Mouse (Mus musculus) left cerebral cortex, postnatal 4 days (tissue): Measurements from ENCODE around the gene Pcgf2. TPM values are rescaled to one million over a fixed set of nuclear protein-coding genes. Genes with fewer than 3 reads are reported as not detected.
A peak's percentile ranks its signal among the peaks of the same experiment; 100 is the strongest.

Experiments
- DNase-seq: peaks from one replicate; pipeline ENCODE4 v3.0.0-alpha.2; 2022
- intact Hi-C: fragments of 180-260 bp; cut with DNase I; formaldehyde crosslinking; loops from one replicate; pipeline ENCODE4 v1.15.1; 2025
- total RNA-seq, 2 experiments: library from RNA; stranded (reverse); gene quantifications; 2 replicates each; pipeline ENCODE4 v1.2.3; 2021

Gene Pcgf2
- total RNA-seq, 2 experiments from 2014 or later = 100 to 104 TPM

DNA sequence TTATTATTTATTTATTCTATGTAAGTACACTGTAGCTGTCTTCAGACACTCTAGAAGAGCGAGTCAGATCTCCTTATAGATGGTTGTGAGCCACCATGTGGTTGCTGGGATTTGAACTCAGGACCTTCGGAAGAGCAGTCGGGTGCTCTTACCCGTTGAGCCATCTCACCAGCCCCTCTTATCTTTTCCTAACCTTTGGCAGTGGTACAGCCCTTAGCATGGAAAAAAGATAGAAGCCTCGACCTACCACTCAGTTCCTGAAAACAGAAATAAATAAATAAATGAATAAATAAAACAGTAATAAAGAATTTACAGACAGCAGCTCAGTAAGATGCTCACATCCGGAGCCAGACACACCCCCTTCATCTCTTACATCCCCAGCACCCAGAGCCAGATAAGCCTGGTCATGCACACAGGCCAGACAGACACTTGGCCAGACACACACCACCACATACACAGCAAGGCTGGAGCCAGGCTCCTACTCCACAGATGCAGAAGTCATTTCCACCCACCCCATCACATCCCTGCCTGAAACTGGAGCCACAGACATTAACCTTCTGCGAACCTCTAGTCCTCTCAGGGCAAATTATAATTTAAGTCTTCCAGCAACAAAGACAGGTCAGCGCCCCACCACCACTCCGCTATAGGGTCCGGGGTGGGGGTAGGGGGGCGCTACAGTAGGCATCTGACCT, 3.0 kb downstream of the Pcgf2 start:
- intact Hi-C loops = loop anchor here (5.0 kb wide), 1 partner anchor 35 kb away; the partner anchor contains the start of gene Mllt6
- no peak for DNase-seq

DNA sequence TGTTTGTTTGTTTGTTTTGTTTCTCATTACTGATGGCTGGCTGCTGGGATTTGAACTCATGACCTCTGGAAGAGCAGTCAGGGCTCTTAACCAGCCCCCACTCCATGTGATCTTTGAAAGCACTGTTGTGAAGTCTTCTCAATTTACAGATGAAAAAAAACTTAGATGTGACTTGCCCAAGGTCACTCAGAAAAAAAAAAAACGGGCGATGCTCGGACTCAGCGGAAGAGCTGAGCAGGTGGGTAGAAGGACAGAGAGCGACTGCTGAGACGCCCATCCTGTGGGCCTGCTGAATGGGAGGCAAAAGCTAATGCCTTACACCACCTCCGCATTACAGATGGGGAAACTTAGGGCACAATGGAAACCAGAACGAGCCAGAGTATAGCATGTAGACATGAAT, 3.6 kb downstream of the Pcgf2 start:
- intact Hi-C loops = loop anchor here (5.0 kb wide), 1 partner anchor 34 kb away; the partner anchor contains the start of gene Mllt6
- no peak for DNase-seq

DNA sequence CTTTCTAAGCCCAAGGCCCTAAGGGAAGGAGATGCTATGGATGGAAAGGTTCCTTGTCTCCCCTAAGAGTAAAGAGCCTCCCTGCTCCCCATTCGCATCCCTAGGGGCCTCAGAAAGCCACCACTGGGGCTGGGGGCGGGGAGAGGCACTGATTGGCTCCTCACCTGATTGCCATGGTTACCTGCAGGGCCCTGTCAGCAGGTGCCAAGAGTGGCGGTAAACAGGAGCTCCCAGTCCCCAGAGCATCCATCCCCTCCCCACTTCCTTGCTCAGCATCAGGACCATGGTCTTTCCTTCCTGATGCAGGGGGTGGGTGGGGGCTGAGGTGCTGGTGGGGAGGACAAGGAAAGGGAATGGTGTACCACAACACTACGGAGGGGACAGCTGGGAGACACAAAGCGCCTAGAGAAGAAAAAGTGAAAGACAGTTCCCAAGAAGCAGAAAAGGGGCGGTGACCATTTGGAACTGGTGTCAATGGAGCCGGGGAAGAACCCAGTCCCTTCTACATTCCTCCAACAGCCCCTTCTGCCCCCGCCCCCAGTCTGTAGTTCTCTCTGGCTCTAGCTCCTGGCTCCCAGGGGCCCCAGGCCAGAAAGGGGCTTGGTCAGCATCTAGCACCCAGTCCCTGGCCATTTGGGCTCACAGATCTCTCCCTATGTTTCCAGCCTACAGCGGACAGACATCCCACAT, 4.4 kb downstream of the Pcgf2 start:
- no peak for DNase-seq
- intact Hi-C loops = loop anchor here (5.0 kb wide), 1 partner anchor 34 kb away; the partner anchor contains the start of gene Mllt6

DNA sequence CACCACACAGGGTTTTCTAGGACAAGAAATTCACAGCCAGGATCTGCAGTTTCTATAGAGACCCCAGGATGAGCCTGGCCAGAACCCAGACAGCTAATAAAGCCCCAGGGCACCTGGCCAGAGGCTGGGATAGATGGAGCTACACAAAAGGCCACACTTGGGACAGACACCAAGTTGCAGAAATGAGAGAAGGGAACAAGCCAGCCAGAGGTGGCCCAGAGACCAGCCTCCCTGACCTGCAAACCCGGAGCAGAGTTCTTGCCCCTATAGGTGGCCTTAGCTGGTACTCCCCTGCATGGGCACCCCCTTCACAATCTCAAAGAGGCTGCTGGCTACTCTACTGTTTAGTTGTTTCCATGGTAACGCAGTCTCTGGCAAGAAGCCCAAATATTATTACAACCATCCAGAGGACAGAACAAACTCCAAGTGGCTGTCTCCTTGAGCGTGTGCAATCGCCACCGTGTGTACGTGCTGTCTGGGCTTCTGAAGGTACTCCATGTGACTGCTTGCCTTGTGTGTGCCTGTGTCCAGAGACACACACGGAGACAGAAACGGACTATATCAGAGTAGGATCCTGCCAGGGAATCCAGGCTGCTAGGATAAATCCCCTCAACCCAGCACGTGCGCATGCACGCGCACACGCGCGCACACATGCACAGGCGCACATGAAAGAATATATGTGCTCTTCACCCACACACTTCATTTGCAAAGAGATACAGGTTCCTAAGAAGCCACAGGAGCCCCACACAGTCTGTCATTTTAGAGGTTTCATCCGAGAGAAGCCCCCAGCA, 5.2 kb downstream of the Pcgf2 start:
- peak; percentile 86 for DNase-seq
- intact Hi-C loops = loop anchor here (5.0 kb wide), 1 partner anchor 33 kb away; the partner anchor contains the start of gene Mllt6

DNA sequence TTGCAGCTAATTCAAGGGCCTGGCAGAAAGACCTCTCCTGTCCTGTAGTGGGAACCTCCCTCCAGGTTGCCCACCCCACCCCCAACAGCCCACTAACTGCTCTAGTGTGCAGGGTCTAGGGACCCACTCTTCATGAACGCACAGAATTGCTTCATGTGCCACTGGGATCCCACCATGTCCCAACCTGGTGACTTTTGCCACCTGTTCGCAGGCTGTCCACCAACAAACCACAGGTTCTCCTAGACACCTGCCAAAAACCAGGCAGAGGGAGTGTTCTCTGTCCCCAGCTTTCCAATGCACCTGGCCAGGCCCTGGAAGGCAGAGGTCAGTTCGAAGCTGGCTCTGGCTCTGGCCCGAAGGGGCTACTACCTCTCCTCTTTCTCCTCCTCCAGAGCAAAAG, 5.9 kb downstream of the Pcgf2 start:
- no peak for DNase-seq
- intact Hi-C loops = no loop called here

DNA sequence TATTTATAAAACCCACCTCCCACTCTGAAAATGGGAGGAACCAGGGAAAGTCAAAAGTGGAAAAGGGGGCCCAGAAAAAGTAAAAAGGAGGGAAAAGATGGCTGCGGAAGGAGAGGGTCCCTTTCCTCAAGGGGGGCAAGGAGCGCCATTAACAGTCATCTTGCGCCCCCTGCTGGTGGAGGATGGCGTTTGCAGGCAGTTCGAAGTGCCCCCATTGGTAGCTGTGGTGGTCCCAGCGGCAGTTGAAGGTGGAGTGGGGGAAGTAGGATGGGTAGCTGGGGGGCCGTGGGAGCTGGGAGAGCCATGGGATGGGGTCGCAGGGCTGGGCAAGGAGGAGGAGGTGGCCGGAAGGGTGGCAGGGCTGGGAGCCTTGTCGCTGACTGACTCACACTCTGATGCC, 10.4 kb downstream of the Pcgf2 start:
- intact Hi-C loops = loop anchor here (5.0 to 10.0 kb wide), 3 partner anchors 38 to 155 kb away; no protein-coding TSS in a partner anchor
- DNase-seq = peak; percentile 83

DNA sequence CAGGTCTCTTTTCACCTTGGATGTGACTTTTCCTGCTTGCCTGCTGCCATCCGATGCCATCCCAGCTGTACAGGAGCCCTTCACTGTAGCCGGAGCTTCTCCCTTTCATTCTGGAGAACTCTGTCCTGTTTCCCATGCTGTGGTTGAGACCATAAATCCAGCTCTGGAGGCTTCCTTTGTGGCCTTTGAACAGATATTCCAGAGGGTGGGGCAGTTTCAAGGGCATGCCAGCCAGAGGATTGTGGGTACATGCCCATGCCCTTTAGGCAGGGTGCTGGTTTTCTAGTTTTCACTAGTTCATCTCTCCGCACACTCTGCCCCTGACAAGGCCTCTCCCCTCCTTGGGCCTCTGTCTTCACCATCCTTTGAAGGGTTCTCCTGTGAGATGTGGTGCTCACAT, 13.2 kb downstream of the Pcgf2 start:
- intact Hi-C loops = loop anchor here (5.0 to 10.0 kb wide), 3 partner anchors 35 to 152 kb away; no protein-coding TSS in a partner anchor
- no peak for DNase-seq

DNA sequence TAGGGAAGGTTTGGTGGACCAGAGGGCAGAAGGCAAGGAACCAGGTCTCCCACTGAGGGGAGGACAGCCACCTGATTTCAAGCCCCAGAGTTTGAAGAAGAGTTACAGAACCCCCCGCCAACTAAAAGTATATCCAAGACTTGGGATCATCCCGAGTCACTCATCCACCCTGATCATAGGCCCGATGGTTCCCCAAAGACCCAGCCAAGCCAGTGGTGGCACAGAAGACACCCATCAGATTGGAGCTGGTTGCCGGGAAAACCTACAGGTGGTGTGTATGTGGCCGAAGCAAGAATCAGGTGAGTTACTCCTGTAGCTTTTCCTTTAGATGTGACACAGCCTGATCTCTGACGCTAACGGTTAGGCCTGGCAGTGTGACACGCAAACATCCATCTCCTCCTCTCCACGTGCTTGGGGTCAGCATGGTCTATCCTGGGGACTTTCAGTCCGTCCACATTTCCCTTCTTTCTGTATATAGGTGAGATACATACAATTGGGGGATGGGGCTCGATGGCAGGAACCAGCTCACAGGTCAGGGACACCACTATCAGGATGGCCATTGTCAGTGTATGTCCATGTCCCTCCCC, 13.9 kb downstream of the Pcgf2 start:
- no peak for DNase-seq
- intact Hi-C loops = loop anchor here (5.0 to 10.0 kb wide), 3 partner anchors 34 to 152 kb away; no protein-coding TSS in a partner anchor

DNA sequence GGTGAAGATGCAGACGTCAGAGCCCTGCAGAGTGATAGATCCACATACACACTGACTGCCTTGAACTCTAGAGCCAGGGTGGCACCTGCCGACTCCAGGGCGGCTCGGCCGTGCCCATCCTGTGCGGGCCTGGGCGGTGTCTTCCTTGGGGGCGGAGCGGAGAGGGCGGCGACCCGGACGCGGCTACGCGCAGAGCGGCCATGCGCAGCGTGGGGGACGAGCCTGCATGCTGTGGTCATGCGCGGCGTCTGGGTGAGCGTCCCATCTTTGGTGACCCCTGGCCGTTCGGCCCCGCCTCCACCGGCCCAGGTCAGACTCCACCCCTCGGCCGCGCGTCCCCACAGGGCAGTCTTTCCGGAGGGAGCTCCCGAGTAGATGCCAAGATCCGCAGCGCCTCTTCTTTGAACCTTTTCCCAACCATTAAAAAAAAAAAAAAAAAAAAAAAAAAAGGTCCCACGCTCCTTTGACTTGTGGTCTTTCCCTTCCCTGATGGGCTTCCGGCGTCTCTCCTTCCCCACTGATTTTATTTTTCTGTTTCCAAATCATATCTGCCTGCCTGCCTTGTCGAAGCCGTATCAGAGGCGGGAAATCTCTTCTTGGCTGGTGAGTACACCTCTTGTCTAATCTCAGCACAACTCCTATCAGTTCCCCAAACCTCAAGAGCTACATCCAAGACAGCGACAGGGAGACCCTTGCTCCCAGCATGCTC, 14.5 kb downstream of the Pcgf2 start, which contains the start of gene Cisd3:
TSS of gene Cisd3 (plus strand) at position 214 of the 709 bp plus-strand sequence.
- peak; percentile 73 for DNase-seq
- intact Hi-C loops = loop anchor here (5.0 to 10.0 kb wide), 3 partner anchors 33 to 151 kb away; no protein-coding TSS in a partner anchor

DNA sequence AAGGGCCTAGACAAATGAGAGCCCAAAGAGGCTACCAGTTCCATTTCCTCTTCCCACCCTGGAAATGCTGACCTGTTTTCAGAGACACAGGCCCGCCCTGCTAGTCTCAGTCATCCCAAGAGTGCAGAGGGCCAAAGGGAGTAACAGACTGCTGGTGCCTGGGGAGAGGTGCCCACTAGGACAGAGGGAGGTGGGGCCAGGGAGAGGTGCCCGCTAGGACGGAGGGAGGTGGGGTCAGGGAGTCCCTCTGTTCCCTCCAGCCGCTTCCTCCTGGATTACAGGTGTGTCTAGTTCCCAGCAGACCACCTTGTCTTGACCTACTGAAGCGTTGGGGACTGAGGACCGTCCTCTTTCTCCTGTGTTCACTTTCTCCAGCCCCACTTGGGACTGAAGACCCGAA, 15.5 kb downstream of the Pcgf2 start:
- intact Hi-C loops = loop anchor here (5.0 to 10.0 kb wide), 3 partner anchors 32 to 150 kb away; no protein-coding TSS in a partner anchor
- DNase-seq = no peak

DNA sequence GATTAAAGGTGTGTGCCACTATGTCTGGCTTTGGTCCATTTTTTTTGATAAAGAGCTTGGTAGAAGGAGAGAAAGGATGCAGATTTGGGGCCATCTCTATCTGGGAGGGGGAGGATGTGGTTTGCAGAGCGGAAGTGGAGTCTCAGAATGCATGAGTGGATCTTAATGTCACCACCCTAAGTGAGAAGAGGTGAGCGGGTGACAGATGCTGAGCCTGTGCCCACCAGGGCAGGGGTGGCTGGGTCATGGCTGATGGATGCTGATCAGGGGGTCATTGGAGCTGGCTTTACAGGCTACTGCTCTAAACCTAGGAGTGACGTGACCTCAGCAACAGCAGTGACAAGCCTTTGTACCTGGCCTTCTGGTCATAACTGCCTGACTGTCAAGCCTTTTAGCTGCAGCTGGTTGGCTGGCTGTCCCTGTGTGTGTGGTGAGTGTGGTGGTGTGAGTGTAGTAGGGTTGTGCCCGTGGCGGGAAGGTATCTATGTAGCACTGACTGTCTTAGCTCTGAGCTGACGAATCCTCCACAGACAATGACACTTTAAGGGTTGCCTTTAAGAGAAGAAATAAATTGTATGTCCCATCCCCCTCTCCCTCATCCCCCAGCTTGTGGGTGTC, 16.1 kb downstream of the Pcgf2 start:
- intact Hi-C loops = loop anchor here (10.0 kb wide), 1 partner anchor 149 kb away; no protein-coding TSS in a partner anchor
- no peak for DNase-seq

DNA sequence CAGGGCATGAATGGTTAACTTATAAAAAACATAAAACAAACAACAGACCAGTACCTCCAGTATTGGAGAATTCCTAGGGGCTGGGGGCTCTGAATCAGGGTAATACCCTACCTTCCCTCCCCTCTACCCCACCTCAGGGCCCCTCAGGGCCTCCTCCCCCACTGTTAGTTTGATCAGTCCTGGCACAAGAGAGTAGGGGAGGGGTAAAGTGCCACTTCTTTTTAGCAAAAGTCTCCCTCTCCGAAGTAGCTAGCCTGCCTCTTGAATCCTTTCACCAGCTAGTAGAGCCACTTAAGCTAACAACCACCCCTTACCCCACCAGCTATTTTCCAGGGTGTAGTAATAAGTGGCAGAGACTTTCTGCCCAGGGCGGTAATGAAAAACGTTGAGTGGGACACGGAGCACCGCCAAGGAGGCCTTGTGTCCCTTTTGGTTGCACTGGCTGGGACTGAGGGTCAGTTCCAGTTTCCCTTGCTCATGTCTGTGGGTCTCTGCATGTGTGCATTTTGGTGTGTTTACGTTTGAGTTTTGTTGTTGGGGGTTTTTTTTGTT, 17.7 kb downstream of the Pcgf2 start:
- intact Hi-C loops = loop anchor here (10.0 kb wide), 1 partner anchor 148 kb away; no protein-coding TSS in a partner anchor
- DNase-seq = no peak

DNA sequence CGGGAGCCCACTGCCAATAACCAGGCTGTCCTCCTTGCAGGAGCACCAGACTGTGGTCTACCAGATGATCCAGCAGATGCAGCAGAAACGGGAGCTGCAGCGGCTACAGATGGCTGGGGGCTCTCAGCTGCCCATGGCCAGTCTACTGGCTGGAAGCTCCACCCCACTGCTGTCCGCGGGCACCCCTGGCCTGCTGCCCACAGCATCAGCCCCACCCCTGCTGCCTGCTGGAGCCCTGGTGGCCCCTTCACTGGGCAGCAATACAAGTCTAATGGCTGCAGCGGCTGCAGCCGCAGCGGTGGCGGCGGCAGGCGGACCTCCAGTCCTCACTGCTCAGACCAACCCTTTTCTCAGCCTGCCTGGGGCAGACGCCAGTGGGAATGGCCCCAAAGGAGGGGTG, 19.9 kb downstream of the Pcgf2 start:
- intact Hi-C loops = loop anchor here (10.0 kb wide), 1 partner anchor 146 kb away; no protein-coding TSS in a partner anchor
- peak; percentile 90 for DNase-seq

DNA sequence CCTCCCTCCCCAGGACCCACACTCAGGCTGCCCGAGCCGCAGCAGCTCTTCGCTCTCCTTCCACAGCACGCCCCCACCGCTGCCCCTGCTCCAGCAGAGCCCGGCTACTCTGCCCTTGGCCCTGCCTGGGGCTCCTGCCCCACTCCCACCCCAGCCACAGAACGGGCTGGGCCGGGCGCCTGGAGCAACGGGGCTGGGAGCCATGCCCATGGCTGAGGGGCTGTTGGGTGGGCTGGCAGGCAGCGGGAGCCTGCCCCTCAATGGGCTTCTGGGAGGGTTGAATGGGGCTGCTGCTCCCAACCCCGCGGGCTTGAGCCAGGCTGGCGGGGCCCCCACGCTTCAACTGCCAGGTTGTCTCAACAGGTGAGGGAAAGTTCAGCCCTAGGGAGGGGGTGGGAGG, 22.0 kb downstream of the Pcgf2 start:
- intact Hi-C loops = no loop called here
- DNase-seq = no peak

DNA sequence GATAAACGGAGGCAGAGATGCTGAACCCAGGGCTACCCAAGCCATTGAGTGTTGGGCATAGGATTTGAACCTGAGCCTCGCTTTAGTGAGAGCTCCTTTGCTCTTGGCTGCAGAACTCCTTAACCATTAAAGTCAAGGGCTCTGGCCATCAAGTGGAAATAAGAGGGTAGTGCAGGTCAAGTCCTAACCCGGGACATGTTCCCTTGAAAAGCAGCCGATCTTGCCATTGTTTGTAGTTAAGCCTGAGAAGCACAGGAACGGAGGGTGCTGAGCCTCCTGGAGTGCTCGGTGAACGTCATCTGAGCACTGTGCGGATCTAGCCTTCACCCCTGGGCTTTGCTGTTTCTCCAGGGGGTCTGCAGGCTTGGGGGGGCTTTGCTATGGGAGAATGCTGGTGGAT, 22.5 kb downstream of the Pcgf2 start:
- intact Hi-C loops = no loop called here
- no peak for DNase-seq

DNA sequence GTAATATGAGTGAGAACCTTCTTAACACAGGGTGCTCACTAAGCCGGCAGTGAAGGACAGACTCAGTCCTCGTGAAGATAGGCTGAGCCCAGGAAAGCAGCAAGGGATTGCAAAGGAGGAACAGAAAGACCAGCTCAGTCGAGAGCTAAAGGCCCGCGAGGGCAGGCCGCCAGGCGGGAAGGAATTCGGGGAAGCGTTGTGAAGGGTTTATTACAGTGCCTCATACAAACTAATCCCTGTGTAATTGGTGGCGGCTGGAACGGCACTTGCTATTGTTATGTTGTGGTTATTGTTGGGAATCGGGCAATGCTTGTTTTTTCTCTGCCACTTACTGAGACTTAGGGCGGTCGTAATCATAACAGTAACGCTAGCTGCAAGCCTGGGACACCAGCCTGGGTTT, 22.9 kb downstream of the Pcgf2 start:
- no peak for DNase-seq
- intact Hi-C loops = no loop called here

DNA sequence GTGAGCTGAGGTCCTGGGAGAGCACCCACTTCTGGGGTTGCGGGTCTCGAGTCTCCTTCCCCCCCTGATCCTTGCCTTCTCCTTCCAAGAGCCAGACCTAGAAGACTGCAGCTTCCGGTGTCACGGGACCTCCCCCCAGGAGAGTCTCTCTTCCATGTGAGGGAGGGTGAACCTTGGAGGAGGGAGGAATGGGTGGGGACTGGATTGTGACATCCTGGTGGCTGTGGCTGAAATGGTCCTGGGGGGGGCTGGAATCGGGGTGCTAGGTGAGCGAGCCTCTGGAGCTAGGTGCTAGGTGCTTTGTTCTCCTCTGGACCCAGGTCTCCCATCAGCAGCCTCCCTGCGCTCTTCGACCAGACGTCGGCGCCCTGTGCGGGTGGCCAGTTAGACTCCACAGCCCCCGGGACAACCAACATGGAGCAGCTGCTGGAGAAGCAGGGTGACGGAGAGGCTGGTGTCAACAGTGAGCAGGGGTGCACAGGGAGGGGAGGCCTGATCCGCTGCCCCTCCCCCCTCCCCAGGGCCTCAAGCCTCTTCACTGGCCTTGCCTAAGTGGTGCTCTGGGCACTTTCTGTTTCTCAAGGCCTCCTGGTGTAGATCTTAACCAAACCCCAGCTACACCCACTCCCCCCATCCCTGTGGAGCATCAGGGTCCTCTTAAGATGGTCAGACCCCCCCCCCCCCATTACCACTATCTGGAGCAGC, 24.1 kb downstream of the Pcgf2 start:
- no peak for DNase-seq
- intact Hi-C loops = no loop called here

DNA sequence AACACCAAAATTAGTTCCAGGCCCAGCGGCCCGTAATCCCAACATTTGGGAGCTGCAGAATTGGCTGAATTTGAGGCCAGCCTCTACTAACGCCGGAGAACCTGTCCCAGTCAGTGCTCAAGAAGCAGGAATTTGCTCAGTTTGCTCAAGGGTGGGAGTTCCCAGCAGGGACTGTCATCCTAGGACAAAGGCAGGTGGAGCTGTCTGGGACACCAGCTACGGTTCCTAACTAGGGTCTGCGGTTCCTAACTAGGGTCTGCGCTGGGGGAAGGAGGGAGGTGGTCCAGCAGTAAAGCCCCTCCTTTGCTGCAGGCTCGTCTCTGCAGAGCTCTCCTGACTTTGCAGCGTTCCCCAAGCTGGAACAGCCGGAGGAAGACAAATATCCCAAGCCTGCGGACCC, 27.1 kb downstream of the Pcgf2 start:
- DNase-seq = no peak
- intact Hi-C loops = no loop called here
